Mouse (Mus musculus): Measurements from ENCODE around the gene Actr3b.
"Not testable (repeated sequence)": the region's sequence is repeated elsewhere in the genome, so short reads cannot be mapped to it uniquely, and the experiment has no call there.

The Actr3b gene

GRCm38 (mm10) chr5:25759460-25760409 lies at the start of gene Actr3b:
Gene Actr3b, plus strand, starts transcription at chr5:25759997.
- DNase-seq (ENCODE audit: low spot score), result peak; percentile 60

DNA sequence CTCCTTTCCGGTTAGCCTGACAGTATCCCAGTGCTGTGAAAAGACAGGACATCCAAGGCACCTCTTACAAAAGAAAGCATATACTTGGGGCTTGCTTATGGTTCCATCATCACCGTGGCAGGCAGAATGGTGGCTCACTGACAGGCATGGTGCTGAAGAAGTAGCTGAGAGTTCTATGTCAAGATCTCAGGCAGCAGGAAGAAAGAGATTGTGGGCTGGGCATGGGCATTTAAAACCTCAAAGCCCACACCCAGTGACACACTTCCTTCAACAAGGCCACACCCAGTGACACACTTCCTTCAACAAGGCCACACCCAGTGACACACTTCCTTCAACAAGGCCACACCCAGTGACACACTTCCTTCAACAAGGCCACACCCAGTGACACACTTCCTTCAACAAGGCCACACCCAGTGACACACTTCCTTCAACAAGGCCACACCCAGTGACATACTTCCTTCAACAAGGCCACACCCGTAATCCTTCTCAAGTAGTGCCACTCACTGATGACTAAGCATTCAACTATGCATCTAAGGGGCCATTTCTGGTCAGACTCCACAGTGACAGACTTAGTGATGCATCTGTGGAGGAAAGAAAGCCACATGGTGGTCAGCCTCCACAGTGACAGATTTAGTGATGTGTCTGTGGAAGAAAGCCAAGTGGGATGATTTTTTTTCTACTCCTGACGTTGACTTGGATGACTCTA lies 46.6 kb upstream of the Actr3b start:
- not testable (repeated sequence) for DNase-seq (ENCODE audit: low spot score)

DNA sequence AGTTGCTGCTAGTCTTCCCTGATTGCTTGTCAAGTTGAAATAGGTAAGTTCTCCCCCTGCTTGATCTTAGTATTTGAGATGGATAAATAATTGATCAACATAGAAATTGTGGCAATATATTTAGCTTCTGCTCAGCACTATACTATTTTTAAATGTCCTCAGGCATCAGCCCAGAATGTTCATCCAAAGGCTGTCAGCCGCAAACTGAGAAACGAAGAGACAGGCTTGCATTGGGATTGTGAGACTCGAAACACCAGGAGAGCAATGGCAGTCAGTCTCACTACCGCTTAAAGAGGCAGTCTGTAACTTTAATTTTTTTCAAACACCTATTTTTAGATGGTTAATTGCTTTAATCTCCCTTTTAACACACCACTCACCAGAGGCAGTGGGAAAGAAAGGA lies 40.4 kb upstream of the Actr3b start:
- no peak for DNase-seq (ENCODE audit: low spot score)

DNA sequence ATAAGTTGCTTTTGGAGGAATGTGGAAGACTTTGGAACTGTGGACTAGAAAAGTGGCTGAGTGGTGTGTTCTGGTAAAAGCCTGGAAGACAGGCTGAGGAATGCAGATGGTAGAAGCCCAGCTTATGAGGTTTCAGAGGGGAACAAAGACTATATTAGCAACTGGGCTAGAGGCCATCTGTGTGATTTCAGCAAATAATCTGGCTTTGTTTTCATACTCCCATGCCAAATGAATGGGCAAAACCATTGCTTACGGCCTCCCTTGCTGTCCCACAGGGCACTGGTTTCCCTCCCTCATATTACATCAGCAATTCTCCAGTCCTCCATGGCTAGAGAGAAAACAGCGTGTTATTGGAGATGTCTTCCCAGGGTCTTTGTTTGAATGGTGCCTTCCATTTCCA lies 36.8 kb upstream of the Actr3b start:
- no peak for DNase-seq (ENCODE audit: low spot score)

- no peak for DNase-seq (ENCODE audit: low spot score)
These were observed 35.6 kb upstream of the Actr3b start for GRCm38 (mm10) chr5:25724134-25724675.

DNA sequence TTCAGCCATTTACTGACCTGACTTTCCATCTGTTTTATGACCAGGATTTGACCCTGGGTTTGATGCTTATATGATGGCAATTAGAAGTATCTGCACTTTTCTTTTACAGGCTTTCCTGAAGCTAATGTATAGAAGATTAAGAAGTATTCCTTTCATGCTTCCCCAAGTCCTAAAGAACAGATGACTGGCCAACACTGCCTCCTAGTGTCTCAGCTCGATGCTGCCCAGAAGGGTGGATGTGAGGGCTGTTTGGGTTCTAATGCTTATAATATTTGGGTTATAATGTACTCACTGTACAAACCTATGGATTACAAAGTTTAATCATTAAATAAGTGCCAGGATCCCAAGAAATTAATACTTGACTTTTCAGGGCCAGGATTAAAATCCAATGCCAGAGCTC lies 25.5 kb upstream of the Actr3b start:
- peak; percentile 19 for DNase-seq (ENCODE audit: low spot score)

DNA sequence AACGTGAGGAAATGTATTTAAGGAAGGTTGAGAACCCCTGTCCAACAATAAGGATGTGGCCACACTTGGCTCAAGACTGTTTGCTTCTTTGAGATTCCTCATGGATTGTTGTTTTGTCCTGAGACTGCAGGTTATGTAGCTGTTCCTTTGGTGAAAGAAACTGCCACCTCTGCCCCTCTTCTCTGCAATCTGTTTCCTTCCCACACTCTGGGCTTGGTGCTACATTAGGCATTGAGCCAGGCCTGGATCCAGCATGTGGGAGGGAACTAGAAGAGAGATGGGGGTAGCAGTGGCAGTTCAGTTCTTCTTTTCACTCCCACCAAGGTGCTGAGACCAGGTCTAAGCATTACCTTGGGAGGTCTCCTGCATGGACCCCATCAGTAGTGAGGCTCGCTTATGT lies 23.9 kb upstream of the Actr3b start:
- DNase-seq (ENCODE audit: low spot score), result no peak

GRCm38 (mm10) chr5:25738448-25738847 lies 21.3 kb upstream of the Actr3b start:
- DNase-seq (ENCODE audit: low spot score), result no peak

DNA sequence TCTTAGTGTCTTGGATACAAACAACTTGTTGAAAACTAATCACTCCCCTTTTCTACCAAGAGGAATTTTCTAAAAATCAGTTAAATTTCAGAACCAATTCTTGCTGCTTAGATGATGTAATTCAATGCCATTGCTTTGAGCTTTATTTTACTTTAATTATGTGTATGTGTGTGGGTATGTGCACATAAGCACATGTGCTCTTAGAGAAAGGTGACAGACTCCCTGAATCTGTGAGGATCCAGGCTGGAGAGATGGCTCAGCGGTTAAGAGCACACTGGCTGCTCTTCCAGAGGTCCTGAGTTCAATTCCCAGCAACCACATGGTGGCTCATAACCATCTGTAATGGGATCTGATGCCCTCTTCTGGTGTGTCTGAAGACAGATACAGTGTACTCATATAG lies 20.9 kb upstream of the Actr3b start:
- DNase-seq (ENCODE audit: low spot score), result not testable (repeated sequence)

DNA sequence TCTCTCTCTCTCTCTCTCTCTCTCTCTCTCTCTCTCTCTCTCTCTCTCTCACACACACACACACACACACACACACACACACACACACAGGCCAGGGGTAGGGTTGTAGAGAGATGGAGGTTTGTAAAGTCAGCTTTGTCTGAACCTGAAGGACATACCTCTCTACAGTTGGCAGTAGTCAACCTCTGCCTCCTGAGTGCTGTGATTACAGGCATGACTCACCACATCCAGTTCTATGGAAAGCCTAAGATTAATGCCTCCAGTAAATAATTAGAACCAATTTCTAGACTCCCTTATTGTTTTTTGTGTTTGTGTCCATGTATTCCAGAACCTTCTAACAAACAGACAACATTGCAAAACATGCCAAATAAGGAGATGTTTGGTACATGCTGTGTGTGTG lies 11.9 kb upstream of the Actr3b start:
- no peak for DNase-seq (ENCODE audit: low spot score)

DNA sequence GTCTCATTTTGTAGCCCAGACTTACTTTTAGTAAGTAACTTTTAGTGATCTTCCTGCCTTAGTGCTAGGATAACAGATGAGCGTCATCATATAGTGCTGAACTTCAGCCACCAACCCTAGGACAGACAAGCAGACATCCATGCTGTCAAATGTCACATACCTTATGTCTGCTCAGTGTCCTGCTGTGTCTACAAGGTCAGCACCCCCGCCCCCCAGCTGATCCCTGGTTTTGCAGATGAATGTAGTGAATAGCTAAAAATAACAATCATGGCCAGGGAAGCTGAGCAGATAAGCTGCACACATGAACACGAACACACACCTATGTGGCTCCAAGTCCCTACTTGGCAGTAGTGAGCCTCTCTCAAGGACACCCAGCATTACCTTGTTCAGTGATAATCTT lies 11.2 kb upstream of the Actr3b start:
- no peak for DNase-seq (ENCODE audit: low spot score)

DNA sequence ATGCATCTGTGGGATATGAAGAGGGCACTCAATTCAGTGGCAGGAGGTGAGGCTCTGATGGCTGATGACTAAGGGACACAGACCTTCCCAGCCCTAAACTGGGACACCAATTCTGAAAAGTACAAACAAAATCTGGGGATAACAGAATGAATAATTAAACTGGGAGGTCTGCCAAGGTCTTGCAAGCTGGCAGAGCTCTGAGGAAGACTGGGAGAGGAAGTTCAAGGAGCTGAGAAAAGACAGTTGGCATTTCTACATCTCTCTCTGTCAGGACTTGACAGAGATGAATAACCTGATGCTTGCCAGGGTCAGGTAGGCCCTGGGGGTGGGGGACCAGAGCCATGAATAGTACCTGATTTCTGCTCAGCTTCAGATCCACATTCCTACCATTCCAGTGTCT lies 8.2 kb upstream of the Actr3b start:
- no peak for DNase-seq (ENCODE audit: low spot score)

DNA sequence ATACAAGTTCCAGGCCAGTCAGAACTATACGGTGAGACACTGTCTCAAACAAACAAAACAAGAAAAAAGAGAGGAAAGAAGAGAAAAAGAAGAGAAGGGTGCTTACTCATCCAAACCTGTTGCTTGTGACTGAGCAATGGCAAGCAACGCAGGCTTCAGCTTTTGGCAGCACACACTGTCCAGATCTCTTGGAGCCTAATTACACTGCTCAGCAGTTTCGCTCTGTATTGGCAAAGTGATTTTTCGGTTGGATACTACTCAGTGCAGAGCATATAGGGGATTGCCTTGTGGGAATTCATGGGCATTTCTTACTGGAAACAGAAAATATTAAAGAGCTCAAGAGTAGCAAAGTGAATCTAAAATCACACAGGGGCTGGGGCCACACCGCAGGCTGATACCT lies 6.9 kb upstream of the Actr3b start:
- no peak for DNase-seq (ENCODE audit: low spot score)

GRCm38 (mm10) chr5:25753556-25754235 lies 6.1 kb upstream of the Actr3b start:
- DNase-seq (ENCODE audit: low spot score), result no peak

DNA sequence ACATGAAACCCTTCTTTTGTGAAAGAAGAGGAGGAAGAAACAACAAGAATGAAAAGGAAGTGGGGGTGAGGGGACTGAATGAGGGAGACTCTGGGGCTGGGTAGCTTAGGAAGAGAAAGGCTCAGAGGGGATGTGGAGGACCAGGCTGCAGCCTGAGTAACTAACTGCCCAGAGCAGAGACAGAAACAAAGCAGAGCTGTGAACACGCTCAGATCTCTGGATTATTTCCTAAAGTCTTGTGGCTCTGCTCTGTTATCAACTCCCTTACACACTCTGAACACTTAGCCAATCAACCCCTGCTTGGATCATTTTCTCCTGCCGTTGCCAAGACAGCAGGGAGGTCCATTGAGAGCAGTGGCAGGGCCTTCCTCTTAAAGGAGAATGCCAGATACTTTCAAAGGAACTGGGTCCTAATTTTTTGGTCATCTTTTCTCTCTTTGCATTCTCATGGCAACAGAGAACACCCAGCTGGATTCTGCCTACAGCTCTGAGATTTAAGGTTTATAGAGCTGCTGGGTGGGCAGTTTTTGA lies 5.5 kb upstream of the Actr3b start:
- DNase-seq (ENCODE audit: low spot score), result no peak

- DNase-seq (ENCODE audit: low spot score), result no peak
These were observed 624 bp downstream of the Actr3b start for GRCm38 (mm10) chr5:25760410-25760832.

DNA sequence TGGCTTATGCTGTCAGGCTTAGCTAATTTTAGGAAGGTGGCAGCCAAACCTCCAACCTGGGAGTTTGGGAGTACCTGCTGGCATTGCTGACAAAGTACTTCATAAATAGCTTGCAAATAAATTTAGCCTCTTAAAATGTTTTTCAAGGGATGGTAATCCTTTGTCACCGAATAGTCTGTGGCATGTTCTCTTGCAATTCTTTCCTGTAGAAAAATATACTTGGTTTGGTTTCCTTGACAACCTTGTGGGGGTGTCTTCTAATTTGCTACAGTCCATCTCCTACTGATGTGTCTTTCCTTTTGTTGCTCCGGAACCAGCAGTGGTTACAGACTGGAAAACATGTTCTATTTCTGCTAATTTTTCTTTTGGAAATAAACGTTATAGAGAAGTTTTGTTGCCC lies 1.1 kb downstream of the Actr3b start:
- no peak for DNase-seq (ENCODE audit: low spot score)

DNA sequence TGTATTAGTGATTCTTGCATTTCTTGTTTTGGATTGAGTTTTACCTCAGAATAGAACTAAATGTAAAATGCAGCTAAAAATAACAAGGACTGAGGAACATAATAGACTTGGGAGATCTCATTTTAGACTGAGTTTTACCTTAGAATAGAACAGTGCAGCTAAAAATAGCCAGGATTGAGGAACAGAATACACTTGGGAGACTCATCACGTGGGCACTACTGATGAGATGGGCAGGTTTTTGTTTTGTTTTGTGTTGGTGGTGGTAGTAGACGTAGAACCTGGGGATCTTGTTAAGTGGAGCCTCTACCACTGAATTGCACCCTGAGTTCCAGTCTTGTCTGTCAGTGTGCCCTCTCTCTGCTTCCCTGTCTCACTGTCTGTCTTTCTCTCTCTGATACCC lies 2.1 kb downstream of the Actr3b start:
- no peak for DNase-seq (ENCODE audit: low spot score)

DNA sequence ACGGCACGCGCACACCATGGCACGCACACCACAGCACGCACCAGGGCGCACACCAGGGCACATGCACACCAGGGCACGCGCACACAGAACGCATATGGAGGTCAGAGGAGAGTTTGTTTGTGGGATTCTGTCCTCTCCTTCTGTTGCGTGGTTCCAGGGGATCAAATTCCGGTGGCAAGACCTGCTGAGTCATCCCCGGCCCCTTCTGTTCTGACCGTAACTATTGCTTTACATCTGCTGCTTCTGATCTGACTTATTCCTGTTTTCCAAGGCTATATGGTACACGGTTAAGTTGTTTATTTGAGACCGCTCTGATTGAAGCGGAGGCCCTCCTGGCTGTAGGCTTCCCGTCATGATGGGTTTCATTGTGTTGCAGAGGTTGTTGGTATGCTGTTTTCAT lies 9.2 kb downstream of the Actr3b start:
- DNase-seq (ENCODE audit: low spot score), result no peak

DNA sequence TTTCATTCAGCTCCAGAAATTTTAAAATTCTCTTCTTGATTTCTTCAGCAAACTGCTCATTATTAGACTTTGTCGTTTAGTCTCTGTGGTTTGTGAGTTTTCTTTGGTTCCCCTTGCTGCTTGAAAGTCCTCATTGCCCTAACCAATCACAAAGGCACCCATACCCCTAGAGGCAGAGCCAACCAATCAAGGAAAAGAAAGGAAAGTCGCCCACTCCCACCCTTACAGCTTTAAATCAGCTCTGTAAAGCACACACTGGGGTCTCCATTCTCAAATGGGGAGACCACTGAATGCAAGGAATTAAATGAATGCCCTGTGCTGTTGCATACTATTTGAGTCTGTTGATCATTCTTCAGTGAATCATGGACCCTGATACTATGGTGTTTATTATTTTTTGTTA lies 9.6 kb downstream of the Actr3b start:
- DNase-seq (ENCODE audit: low spot score), result no peak

DNA sequence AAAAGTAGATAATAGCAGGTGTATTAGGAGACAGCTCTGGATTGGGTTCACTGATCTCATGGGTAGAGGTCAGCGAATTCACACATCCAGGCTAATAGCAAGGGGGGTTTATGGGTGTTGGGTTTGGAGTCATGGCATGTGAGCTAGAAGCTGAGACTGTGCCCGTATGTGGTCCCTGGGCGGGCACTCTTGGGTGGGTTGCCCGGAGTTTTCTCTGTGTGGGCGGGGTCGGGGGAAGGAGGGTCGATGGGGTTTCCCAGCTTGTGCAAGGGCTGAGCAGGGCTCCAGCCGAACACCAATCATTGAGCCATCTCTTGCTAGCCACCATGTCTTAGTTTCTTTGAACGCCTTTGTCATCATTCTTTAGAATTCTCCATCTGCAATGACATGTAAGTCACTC lies 12.7 kb downstream of the Actr3b start:
- no peak for DNase-seq (ENCODE audit: low spot score)

All from c-Kit-positive CD71-positive TER-119-positive erythroid progenitor cells, embryonic 14.5 days (primary cell).